9 mouse cellular contexts compared by ENCODE assay signal in genomic region chr6:97059599-97059998, GRCm38 (mm10). TPM values are rescaled to one million over a fixed set of nuclear protein-coding genes. Genes with fewer than 3 reads are reported as not detected.
DNase-seq lines count a peak whose midpoint lies in the region; ATAC-seq and TF ChIP-seq lines count a peak whose summit lies in the region.
"Had no signal": no experiment of that assay in that cellular context is flagged by ENCODE, and none has a peak within 500 bp of the region (broad histone marks: within the 10 kb centered on the region; RNA-seq: fewer than 3 reads in every experiment).

No protein-coding gene starts in this region.

- H3K9me3 ChIP-seq in heart, embryonic 12.5 days (replicated peaks), result no peaks in the 10 kb centered on the region
- no peaks in the 10 kb centered on the region for H3K9me3 ChIP-seq in ES-E14 (ENCODE audit: control insufficient read depth, insufficient read depth, low read depth, low read length)
- no peaks in the 10 kb centered on the region for H3K9me3 ChIP-seq in hindbrain, embryonic 12.5 days (replicated peaks)
- no peaks in the 10 kb centered on the region for H3K9me3 ChIP-seq in midbrain, embryonic 12.5 days

- in situ Hi-C loops in ES-E14 (cut with MboI; ENCODE audit: low sequenced_read_pairs in 2 of 2, unreplicated experiment in 2 of 2), result no loop called here

- peak overlapping the region; percentile 61 for H3K9ac ChIP-seq in heart, embryonic 12.5 days
- H3K9ac ChIP-seq in ES-E14 (ENCODE audit: insufficient read depth, low read depth, low read length, poor library complexity, severe bottlenecking), result peak overlapping the region; percentile 23; the same call in 1 of the 2 replicates
- peak overlapping the region; percentile 37 for H3K9ac ChIP-seq in hindbrain, embryonic 12.5 days
- peak overlapping the region; percentile 37; the same call in 1 of the 2 replicates for H3K9ac ChIP-seq in midbrain, embryonic 12.5 days (replicated peaks)

- no peak for ATAC-seq in heart, embryonic 12.5 days (ENCODE audit: insufficient number of reproducible peaks, low FRiP score)
- no peak; the same call in 1 of the 2 replicates for ATAC-seq in hindbrain, embryonic 12.5 days (ENCODE audit: low FRiP score)
- 0 out of 2 replicates have a peak, but pooled peaks have one; percentile 3 for ATAC-seq in midbrain, embryonic 12.5 days (ENCODE audit: low FRiP score, low read depth)

- peaks cover 46% of the 10 kb centered on the region for H3K27me3 ChIP-seq in heart, embryonic 12.5 days (replicated peaks)
- H3K27me3 ChIP-seq in hindbrain, embryonic 12.5 days, result peaks cover 24% of the 10 kb centered on the region
- H3K27me3 ChIP-seq in midbrain, embryonic 12.5 days, result peaks cover 33% of the 10 kb centered on the region

- no peak for DNase-seq in heart, adult 18-20 months
- DNase-seq in ES-E14 (ENCODE audit: low read depth, low spot score), result no peak
- no peak for DNase-seq in gastrocnemius, postnatal 14 days
- no peak for DNase-seq in spleen, postnatal 4 days (ENCODE audit: low spot score in 2 of 2)
- DNase-seq in layer of hippocampus, adult 9-11 months, result no peak

- peak overlapping the region; percentile 49 for H3K4me3 ChIP-seq in heart, embryonic 12.5 days
- peak overlapping the region; percentile 64 to 80 for H3K4me3 ChIP-seq in ES-E14 (ENCODE audit: insufficient read depth in 1 of 2, low read depth in 1 of 2, low read length in 2 of 2, poor library complexity in 1 of 2, severe bottlenecking in 1 of 2)
- H3K4me3 ChIP-seq in hindbrain, embryonic 12.5 days, result peak overlapping the region; percentile 38
- peak overlapping the region; percentile 44 for H3K4me3 ChIP-seq in midbrain, embryonic 12.5 days

- H3K4me1 ChIP-seq in heart, embryonic 12.5 days (replicated peaks), result peaks cover 19% of the 10 kb centered on the region
- H3K4me1 ChIP-seq in ES-E14 (ENCODE audit: control insufficient read depth in 2 of 2, insufficient read depth in 2 of 2, low read length in 2 of 2, poor library complexity in 1 of 2), result peaks cover 9 to 14% of the 10 kb centered on the region in 2 experiments; a peak in 3 of 4 replicates
- peaks cover 15% of the 10 kb centered on the region for H3K4me1 ChIP-seq in hindbrain, embryonic 12.5 days
- H3K4me1 ChIP-seq in midbrain, embryonic 12.5 days, result peaks cover 23% of the 10 kb centered on the region

- no peak overlapping the region for H3K27ac ChIP-seq in heart, embryonic 12.5 days (ENCODE audit: poor library complexity, severe bottlenecking)
- no peak overlapping the region for H3K27ac ChIP-seq in ES-E14 (ENCODE audit: insufficient read depth, low read depth, low read length, poor library complexity, severe bottlenecking)
- no peak overlapping the region for H3K27ac ChIP-seq in hindbrain, embryonic 12.5 days
- no peak overlapping the region for H3K27ac ChIP-seq in midbrain, embryonic 12.5 days (replicated peaks)

- 6% methylated on average over 10 of the region's 10 CpGs for WGBS in heart, embryonic 12.5 days
- 3% methylated on average over 10 of the region's 10 CpGs for WGBS in hindbrain, embryonic 12.5 days
- WGBS in midbrain, embryonic 12.5 days, result 4% methylated on average over 10 of the region's 10 CpGs

- no peaks in the 10 kb centered on the region for H3K36me3 ChIP-seq in heart, embryonic 12.5 days
- no peaks in the 10 kb centered on the region for H3K36me3 ChIP-seq in ES-E14 (ENCODE audit: control insufficient read depth, insufficient read depth, low read length, poor library complexity, severe bottlenecking)
- H3K36me3 ChIP-seq in hindbrain, embryonic 12.5 days, result no peaks in the 10 kb centered on the region
- no peaks in the 10 kb centered on the region for H3K36me3 ChIP-seq in midbrain, embryonic 12.5 days
- H3K36me3 ChIP-seq: G1E had no signal

- intact Hi-C loops in gastrocnemius, postnatal 14 days (cut with DNase I; ENCODE audit: low total_unique reads), result no loop called here

- peak overlapping the region; percentile 81 for H3K4me2 ChIP-seq in heart, embryonic 12.5 days
- H3K4me2 ChIP-seq in hindbrain, embryonic 12.5 days (replicated peaks), result peak overlapping the region; percentile 73
- peak overlapping the region; percentile 74 for H3K4me2 ChIP-seq in midbrain, embryonic 12.5 days (replicated peaks)

TF ChIP-seq in ES-E14, 5 proteins besides CTCF, POLR2A, EP300 and RAD21:
- TF ChIP-seq HCFC1 (IDR thresholded peaks at IDR 0.05; ENCODE audit: borderline replicate concordance, insufficient read depth, low read length) (no peak), ZNF384 (IDR thresholded peaks at IDR 0.05; ENCODE audit: low read depth, low read length) (no peak), MAFK (IDR thresholded peaks at IDR 0.05; ENCODE audit: insufficient read depth, low read depth, low read length) (no peak), CHD2 (IDR thresholded peaks at IDR 0.05; ENCODE audit: low read depth, low read length) (no peak), ZC3H11A (IDR thresholded peaks at IDR 0.05; ENCODE audit: borderline replicate concordance, low read depth, low read length) (no peak)

RNA-seq across cellular contexts. Expression of gene Fam19a4, which starts 0.6 kb away (rescaled TPM):
- 0.08 TPM in 1 of 2 replicates, not detected in the other for polyA plus RNA-seq in heart, embryonic 12.5 days (2016; fragmentation: Nextera tagmentation; extraction: Ambion mirVana)
- not detected for total RNA-seq in heart, adult 18-20 months (2021)
- total RNA-seq in ES-E14 (2012; rRNA removed), result 1.7 and 2.1 TPM in 2 replicates
- 2.2 and 3.4 TPM in 2 replicates for polyA plus RNA-seq in hindbrain, embryonic 12.5 days (2016; fragmentation: Nextera tagmentation; extraction: Ambion mirVana)
- polyA plus RNA-seq in midbrain, embryonic 12.5 days (2016; fragmentation: Nextera tagmentation; extraction: Ambion mirVana), result 6.0 and 8.7 TPM in 2 replicates
- total RNA-seq in gastrocnemius, postnatal 14 days (2021), result under 1 TPM; 0.09 to 0.31 TPM
- polyA plus RNA-seq: G1E had no signal
